Mouse (Mus musculus) T-helper 2 cell (primary cell): ENCODE measurements around the gene Serpinb9g.
"Not testable (repeated sequence)": the region's sequence is repeated elsewhere in the genome, so short reads cannot be mapped to it uniquely, and the experiment has no call there.

Experiments used
- in situ Hi-C: fragments of 300-600 bp; cut with MboI, MseI; formaldehyde crosslinking; loops from one replicate; pipeline ENCODE4 v1.15.1; 2025; ENCODE audit warnings: high pct_unique_total_duplicates

Gene Serpinb9g

GRCm38 (mm10) chr13:33484490-33484889 is at the start of gene Serpinb9g:
Gene Serpinb9g (plus strand): TSS chr13:33484790.
- in situ Hi-C loops = not testable (repeated sequence)

- in situ Hi-C loops = not testable (repeated sequence)
Observed at GRCm38 (mm10) chr13:33483872-33484271, 718 bp upstream of the Serpinb9g start.

- in situ Hi-C loops = no loop called here
Observed at GRCm38 (mm10) chr13:33524629-33525028, 40.0 kb downstream of the Serpinb9g start.

- in situ Hi-C loops = no loop called here
Observed at GRCm38 (mm10) chr13:33532814-33533213, 48.2 kb downstream of the Serpinb9g start.
